Mouse (Mus musculus): ENCODE data around the gene Acmsd.

The Acmsd gene

GRCm38 (mm10) chr1:127778611-127779010, 49.4 kb downstream of the Acmsd start:
- DNase-seq = no peak

GRCm38 (mm10) chr1:127780142-127780541, 50.9 kb downstream of the Acmsd start:
- DNase-seq = no peak

DNA sequence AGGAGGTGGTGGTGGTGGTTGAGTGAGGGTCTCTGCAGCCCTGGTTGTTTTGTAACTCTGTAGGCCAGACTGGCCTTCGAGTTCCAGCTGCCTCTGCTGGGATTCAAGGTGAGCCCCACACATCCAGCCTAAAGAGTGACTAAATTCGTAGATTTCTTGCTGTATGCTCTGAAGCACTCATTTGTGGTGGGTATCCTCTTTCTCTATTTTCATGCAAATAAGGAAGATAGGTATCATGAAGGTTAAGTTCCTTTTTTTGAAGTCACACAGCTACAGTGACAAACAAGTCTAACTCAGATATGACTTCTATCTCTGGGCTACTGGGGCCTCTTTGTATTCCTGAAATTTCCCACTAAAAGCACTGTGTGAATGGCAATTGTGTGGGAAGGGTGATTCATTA, 51.6 kb downstream of the Acmsd start:
- DNase-seq = no peak

DNA sequence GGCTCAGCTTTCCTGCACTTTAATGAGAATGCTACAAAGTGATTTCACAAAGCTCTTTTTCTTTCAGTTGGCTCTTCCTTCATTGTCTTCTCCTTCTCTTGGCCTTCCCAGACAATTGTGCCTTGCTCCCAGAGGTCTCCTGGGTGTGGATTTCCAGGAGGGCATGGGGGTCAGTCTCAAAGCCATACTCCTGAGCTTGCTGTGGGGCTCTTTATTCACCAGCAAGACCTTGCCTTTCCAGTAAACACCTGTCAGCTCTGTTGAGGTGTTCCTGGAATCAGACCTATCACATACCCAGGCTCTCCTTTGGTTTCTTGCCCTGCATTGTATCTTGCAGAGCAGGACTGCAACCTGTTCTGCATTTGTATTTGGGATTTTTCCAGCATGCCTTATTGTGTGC, 54.6 kb downstream of the Acmsd start:
- no peak for DNase-seq

- DNase-seq = no peak
Observed at GRCm38 (mm10) chr1:127785882-127786281, 56.7 kb downstream of the Acmsd start.

GRCm38 (mm10) chr1:127788943-127789342, 59.7 kb downstream of the Acmsd start:
- DNase-seq = no peak

DNA sequence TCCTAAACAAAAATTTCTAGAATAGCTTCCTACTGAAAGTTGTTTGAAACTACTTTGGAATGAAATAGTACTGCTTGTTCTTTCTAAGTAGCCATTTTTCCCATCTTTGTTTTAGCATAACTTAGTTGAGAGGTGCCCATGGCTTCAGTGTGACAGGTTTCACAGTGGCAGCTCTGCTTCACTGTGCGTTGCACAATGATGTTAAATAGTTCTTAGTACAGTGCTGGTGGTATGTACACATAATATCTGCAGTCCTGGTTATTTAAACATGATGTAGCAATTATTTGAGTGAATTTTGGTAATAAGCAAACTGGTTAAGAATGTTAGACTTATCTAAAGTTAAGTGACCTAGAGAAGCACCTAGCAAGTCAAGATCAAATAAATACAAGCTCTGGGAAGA, 64.2 kb downstream of the Acmsd start:
- DNase-seq = no peak

DNA sequence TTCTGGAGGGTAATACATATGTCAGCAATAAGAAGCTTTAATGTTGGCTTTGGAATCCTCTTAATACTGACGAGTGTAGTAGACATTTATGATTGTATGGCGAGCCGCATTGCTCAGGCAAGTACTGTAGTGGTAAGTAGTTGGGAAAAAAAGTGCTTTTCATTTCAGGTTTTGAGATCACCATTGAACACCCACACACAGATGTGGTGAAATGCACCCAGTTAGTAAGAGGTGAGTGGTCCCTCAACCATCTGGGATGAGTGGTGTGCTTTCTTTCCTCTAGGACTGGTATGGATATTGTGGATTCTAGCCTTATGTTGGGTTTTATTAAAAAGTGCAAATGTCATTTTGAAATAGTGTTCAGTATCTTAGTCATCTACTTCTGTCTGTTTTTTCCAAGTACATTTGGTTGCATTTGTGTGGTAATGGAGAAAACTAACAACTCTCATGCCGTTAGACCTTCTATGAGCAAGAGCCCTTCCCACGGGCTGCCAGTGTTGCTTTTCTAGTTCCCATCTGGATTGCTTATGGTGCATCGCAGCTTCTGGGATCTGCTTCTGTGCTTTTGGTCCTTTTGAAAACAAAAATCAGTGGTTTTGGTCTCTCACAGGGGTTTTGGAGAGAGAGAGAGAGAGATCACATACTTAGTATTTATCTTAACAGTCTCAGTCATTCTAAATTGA, 66.0 kb downstream of the Acmsd start:
- no peak for DNase-seq

GRCm38 (mm10) chr1:127796341-127796740, 67.1 kb downstream of the Acmsd start:
- DNase-seq = no peak

DNA sequence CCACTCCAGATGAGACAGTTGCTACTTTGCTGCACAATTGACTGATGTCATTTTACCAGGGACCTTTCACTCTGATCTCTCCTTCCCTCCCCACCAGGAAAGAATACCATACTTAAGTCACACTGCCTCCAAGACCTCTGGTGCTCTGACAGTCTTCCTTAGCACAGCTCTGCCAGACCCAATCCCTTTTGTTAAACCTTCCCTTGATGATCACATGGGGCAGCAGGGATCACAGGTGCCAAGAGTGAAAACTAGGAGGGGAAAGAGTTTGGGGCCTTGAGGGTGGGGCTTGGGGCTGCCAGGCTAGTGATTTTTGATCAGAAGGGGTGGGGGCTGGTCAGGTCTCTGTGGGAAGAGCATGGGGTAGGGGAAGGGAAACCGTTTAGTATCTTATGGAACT, 67.5 kb downstream of the Acmsd start:
- DNase-seq = no peak

DNA sequence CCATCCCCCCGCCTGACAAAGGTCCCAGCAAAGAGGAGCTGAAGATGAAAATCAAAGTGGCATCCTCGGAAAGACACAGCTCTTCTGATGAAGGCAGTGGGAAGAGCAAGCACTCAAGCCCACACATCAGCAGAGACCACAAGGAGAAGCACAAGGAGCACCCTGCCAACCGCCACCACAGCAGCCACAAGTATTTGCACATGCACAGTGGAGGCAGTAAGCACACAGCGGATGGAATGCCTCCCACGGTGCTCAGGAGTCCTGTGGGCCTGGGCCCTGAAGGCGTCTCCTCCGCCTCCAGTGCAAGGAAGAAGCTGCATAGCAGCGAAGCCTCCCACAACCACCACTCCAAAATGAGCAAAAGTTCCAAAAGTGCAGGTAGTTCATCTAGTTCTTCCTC, 73.7 kb downstream of the Acmsd start:
- DNase-seq = no peak

- no peak for DNase-seq
Observed at GRCm38 (mm10) chr1:127808671-127809070, 79.5 kb downstream of the Acmsd start.

DNA sequence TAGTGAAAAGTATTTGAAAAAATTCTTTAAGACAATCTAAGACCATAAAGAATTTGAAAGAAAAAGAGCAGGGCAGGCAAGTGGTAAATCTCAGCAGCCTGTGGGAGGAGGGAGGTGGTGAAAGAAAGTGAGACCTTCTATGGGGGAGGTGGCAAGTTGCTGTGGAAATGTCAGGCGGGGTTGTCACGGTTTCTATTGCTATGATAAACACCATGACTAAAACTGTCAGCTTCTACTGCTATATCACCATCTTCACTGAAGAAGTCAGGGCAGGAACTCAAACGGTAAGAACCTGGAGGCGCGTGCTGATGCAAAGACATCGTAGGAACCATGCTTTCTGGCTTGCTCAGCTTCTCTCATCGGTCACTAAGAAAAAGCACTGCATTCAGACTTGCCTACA, 83.7 kb downstream of the Acmsd start:
- DNase-seq = no peak

GRCm38 (mm10) chr1:127816381-127816780, 87.2 kb downstream of the Acmsd start:
- DNase-seq = no peak
